Mouse (Mus musculus): ENCODE results near the gene 1110051M20Rik.

1110051M20Rik gene

GRCm38 (mm10) chr2:91301836-91302235 lies 142.7 kb downstream of the 1110051M20Rik start:
- no peak for DNase-seq

- DNase-seq, result no peak
These were observed 143.7 kb downstream of the 1110051M20Rik start for GRCm38 (mm10) chr2:91300784-91301183.

- peak; percentile 55 for DNase-seq
These were observed 145.3 kb downstream of the 1110051M20Rik start for GRCm38 (mm10) chr2:91299156-91299555.

- no peak for DNase-seq
These were observed 148.6 kb downstream of the 1110051M20Rik start for GRCm38 (mm10) chr2:91295895-91296294.

- DNase-seq, result no peak
These were observed 150.3 kb downstream of the 1110051M20Rik start for GRCm38 (mm10) chr2:91294226-91294625.

GRCm38 (mm10) chr2:91291197-91292007 lies 153.1 kb downstream of the 1110051M20Rik start:
- peak; percentile 54 for DNase-seq

GRCm38 (mm10) chr2:91287563-91287962 lies 156.9 kb downstream of the 1110051M20Rik start:
- DNase-seq, result no peak

- DNase-seq, result peak; percentile 90
These were observed 158.5 kb downstream of the 1110051M20Rik start for GRCm38 (mm10) chr2:91285885-91286505.

GRCm38 (mm10) chr2:91284375-91285199 lies 159.9 kb downstream of the 1110051M20Rik start:
- DNase-seq, result peak; percentile 47

GRCm38 (mm10) chr2:91283972-91284371 lies 160.5 kb downstream of the 1110051M20Rik start:
- no peak for DNase-seq

GRCm38 (mm10) chr2:91281366-91281765 lies 163.1 kb downstream of the 1110051M20Rik start:
- peak; percentile 50 for DNase-seq

GRCm38 (mm10) chr2:91279372-91279755 lies 165.1 kb downstream of the 1110051M20Rik start:
- no peak for DNase-seq

GRCm38 (mm10) chr2:91278749-91279371 lies 165.6 kb downstream of the 1110051M20Rik start:
- peak; percentile 77 for DNase-seq

- no peak for DNase-seq
These were observed 174.8 kb downstream of the 1110051M20Rik start for GRCm38 (mm10) chr2:91269687-91270133.

GRCm38 (mm10) chr2:91268706-91269105 lies 175.8 kb downstream of the 1110051M20Rik start:
- no peak for DNase-seq

GRCm38 (mm10) chr2:91268042-91268441 lies 176.5 kb downstream of the 1110051M20Rik start:
- DNase-seq, result no peak

- peak; percentile 99 for DNase-seq
These were observed 179.5 kb downstream of the 1110051M20Rik start, which contains the start of gene Arfgap2 for GRCm38 (mm10) chr2:91264711-91265681. TSS of gene Arfgap2 (plus strand) at chr2:91264974.

- DNase-seq, result no peak
These were observed 180.5 kb downstream of the 1110051M20Rik start for GRCm38 (mm10) chr2:91263692-91264660.

- no peak for DNase-seq
These were observed 185.0 kb downstream of the 1110051M20Rik start for GRCm38 (mm10) chr2:91259493-91259892.

GRCm38 (mm10) chr2:91258830-91259229 lies 185.7 kb downstream of the 1110051M20Rik start:
- no peak for DNase-seq

All from lung, postnatal 36 days (tissue).